Mouse (Mus musculus): ENCODE measurements around the gene Krt8.
"Not testable (repeated sequence)": the region's sequence is repeated elsewhere in the genome, so short reads cannot be mapped to it uniquely, and the experiment has no call there.

The Krt8 gene

DNA sequence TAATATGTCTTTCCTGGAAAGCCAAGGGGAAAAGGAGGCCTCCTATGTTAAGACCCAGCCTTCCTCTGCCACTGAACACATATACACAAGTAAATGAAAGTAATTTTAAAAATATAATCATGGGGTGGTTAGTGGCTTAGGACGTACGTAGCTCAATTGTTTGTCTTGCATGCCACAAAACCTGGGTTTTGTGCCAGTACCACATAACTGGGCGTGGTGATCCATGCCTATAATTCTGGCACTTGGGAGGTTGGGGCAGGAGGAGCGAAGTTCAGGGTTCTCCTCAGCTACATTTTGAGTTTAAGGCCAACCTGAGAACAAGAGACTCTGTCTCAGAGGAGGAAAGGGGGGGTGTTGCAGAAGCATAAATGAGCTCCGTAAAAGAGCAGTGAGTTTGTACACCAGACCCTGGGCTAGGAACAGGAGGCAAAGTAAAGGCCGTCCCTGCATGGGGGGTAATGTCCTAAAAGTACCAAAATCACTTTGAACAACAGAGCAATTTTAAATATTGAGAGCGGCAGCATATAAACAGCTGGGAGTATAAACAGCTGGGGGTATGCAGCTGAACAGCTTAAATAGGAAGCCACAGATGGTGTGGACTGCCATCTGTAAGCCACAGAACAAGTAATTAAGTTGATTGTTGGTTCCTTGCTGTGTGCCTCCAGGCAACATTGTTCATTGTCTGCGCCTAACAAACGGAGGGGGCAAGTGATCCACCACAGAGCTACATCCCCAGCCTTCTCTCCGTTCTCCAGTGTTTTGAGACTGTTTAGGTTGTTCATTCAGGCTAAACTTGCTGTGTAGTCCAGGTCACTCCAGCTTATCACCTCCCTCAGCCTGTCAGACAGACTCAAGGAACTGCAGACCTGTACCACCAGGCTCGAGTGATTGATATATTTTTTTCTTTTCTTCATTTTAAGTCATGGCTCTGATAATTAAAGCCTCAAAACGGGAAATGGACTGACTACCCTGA is 3.1 kb upstream of the Krt8 start:
- DNase-seq: no peak

DNA sequence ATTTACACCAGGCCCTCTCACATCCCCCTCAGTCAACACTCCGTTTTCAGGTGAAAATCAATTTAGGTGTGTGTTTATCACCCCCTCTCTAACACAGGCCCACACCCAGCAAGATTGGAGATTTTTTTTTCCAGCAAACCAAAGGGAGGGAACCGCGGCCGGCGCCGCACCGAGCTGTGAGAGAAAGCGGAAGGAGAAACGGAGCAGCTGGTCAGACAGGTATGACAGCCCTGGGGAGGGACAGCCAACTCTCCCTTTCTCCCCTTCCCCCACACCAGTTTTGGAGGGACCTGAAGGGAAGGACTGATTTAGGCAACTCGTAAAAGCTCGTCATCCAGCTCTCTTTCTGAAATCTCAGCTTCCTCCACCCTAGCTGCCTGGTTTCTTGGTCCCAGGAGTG is 2.0 kb upstream of the Krt8 start:
- DNase-seq: no peak

DNA sequence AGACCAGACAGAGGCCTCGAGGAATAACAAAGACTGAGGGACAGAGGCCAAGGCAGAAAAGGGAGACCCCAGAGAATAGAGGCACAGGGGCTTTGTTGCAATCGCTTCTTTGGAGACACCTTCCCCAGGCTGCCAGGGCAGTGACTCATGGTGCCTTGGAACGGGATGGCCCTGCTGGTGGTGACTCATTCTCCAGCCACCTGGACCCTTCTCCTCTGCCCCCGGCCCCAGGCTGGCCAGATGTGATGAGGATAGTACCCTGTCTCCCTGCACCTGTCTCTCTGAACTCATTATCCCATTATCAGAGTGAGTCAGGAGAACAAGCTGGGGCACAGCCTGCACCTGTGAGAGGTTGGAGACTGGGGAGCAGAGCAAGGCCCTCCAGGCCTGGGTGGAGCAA is 1.0 kb upstream of the Krt8 start:
- no peak for DNase-seq

DNA sequence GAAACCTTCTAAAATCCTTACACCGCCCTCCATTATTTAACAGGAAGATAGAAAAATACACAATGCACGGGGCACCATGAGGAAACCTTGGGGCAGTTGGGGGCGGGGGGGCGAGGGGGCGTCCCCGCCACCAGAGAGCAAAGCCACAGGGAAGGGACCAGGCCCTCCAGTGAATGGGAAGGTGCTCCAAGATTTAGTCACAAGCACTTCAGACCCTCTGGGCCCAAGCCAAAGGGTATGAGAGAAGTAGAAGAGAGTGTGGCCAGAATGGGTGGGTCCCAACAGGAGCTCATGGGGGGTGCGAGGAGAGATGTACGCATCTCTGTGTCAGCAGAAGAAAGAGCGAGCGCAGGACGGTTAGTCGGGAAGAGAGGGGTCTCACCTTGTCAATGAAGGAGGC is 766 bp downstream of the Krt8 start:
- no peak for DNase-seq

DNA sequence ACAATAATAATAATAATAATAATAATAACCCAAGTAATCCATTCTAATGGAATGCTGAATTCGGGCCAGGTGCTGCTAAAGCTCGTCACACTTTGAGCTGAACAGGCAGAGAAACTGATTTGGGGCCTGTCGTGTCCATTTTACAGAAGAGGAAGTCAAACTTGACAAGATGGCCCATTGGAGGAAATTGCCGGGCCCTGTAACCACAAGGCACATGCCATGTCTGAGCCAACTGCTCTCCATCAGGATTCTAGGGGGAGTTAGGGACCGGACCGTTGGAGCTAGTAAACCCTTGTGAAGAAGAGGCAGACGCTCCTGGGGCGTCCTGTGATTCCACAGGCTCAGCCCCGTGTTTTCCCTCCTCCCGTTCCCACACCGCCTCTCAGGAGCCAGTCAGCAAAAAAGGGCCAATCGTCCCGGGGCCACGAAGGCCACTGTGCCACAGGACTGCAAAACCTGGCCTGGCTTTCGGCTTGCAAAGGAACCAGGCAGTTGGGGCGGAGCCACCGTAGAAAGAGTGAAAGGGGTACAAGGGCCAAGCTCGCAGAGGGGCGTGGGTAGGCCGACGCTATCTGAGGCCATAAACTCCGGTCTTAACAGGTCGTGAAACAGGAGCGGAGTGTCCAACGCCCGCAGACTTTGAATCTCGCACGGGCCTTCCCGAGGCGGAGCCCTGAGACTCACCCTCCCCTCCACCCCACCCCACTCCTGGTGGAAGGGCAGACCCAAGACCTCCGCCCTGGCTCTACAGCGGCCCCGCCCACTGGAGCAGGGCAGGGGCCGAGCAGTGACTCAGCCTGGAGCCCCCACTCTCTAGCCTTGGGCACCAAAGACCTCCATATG is 1.4 kb downstream of the Krt8 start:
- no peak for DNase-seq

DNA sequence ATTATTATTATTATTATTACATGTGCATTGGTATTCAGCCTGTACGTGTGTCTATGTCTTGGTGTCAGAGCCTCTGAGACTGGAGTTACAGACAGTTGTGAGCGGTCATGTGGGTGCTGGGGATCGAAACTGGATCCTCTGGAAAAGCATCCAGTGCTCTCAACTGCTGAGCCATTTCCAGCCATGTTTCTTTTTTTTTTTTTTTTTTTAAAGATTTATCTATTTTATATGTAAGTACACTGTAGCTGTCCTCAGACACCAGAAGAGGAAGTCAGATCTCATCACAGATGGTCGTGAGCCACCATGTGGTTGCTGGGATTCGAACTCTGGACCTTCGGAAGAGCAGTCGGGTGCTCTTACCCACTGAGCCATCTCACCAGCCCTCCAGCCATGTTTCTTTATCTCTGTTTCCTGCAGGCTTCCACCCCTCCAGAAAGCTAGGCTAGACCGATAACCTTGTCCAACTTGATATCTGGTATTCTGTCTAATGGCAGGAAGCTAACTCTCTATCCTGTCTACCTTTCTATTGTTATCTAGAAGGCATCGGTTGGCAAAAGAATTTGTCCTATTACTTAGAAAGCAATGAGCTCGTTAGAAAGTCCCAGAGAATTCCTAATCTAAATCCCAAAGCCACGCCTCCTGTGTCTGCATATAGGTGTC is 4.5 kb downstream of the Krt8 start:
- no peak for DNase-seq

DNA sequence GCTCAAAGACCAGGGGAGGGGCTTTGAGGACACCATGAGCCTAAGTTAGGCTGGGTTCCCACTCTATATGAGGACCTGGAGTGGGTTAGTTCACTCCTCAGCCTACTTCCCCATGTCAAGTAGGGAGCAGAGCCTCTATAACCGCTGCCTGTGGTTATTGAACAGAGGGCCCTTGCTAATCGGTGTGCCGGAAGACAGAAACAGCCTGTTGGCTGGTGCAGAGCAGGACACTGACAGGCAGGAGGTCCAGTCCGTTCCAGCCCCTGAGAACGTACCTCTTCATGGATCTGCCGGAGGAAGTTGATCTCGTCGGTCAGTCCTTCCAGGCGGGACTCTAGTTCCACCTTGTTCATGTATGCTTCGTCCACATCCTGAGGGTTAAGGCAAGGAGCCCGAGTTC is 5.1 kb downstream of the Krt8 start:
- no peak for DNase-seq

DNA sequence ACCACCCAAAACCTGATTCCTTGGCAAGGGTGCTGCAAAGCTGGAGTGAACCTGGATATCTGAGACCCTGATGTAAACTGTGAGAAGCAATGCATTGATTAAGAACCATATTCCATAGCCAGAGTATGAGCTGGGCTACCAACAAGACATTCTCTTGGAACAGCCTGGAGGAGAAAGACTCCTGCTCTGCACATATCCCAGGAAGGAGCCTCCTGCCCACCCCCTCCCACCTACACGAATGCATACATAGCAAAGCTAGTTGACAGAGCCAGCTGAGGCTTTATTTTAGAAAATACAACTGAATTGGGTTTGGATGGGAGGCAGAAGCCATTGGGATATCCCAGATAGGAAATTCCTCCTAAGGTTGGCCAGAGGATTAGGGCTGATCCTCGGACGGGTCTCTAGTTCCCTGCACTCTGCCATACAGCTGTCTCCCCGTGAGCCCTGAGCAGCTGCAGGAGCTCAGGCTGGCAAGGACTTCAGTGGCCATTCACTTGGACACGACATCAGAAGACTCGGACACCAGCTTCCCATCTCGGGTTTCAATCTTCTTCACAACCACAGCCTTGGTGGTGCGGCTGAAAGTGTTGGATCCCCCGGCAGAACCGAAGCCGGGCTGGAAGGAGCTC is 7.7 kb downstream of the Krt8 start:
- not testable (repeated sequence) for DNase-seq

DNA sequence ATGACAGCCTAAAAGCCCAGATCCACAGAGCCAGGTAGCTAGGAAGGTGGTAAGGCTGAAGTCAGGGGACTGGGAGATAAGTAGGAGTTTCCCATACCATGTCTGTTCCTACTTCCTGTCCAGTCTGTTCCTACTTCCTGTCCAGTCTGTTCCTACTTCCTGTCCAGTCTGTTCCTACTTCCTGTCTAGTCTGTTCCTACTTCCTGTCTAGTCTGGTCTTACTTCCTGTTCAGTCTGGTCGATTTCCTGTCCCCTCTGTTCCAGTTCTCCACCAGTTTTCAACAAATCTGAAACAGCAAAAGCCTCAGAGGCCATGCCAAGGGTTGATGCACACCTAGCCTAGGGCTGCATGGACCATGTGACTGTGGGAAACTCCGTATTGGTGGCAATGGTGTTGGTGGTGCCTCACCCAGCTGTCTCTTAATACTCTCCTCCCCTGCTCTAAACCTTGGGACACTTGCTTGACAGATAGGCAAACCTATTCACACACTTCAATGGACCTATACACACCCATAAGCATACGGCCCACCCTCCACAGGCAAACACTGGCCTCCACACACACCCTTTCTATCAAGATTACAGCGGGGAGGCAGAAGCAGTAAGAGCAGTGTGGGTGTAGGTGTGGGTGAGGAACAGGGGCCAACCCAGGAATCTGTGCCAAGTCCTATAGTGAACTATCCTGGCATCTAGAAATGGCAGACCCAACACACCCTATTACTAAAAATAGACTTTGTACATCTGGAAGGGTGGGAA is 8.6 kb downstream of the Krt8 start:
- no peak for DNase-seq

DNA sequence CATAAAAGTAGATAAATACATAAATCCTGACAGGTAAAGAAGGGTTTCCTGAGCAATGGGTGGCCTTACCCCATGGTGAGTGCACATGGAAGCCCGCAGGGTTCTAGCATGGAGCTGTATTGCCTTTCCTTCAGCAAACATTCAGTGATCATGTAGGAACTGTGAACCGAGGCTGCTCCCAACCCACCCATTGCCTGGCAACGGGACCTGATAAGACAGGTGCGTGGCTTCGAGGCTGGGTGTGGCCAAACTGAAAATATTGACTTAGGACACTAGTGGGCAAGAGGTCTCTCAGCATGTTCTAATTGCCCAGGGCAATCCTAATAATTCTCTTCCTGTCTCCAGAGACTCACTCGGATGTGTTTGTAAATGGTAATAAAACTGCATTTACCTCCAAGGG is 9.9 kb downstream of the Krt8 start:
- no peak for DNase-seq

DNA sequence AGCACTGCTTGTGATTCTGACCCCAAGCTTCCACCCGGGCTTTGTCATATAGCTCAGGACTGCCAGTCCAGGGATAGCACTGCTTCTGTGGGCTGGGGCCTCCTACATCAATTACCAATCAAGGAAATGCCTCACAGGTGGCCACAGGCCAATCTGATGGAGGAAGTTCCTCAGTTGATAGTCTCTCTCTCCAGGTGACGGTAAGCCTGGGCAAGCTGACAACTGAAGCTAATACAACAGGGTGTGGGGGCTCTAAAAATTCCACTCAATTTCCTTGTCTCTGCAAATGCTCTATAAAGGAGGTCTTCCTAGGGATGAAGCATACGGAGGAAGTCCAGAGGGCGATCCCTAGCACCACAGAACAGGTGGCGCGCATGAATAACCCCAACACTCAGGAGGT is 13.3 kb downstream of the Krt8 start:
- DNase-seq: no peak

DNA sequence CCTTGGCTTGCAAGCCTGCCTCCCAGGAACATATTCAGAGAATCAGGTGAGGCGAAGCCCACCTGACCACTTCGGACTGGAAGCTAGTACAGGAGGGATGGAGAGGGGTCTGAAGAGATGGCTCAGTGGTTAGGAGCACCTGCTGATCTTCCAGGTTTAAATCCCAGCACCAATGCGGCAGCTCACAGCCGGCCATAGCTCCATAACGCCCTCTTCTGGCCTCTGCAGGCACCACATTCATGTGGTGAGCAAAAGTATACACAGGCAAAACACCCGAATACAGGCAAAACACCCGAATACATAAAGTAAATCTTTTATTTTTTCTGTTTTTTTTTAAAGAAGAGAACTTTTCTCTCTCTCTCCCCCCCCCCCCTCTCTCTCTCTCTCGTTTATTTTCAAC is 15.6 kb downstream of the Krt8 start:
- no peak for DNase-seq

DNA sequence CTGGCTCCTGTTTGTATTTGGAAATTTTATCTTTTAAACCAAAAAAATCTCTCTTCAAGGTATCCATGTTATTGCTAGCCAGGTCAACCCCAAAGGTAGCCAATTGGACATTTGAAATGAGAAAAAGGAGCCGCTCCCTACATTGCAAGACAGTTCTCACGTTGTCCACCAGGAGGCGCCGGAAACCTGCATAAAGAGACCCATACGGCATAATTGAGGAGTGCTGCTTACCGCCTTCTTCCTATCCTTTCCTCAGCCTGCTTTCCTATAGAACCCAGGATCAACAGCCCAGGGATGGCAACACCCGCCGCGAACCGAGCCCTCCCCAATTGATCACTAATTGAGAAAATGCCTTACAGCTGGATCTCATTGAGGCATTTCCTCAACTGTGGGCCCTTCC is 16.2 kb downstream of the Krt8 start:
- DNase-seq: peak; percentile 87

DNA sequence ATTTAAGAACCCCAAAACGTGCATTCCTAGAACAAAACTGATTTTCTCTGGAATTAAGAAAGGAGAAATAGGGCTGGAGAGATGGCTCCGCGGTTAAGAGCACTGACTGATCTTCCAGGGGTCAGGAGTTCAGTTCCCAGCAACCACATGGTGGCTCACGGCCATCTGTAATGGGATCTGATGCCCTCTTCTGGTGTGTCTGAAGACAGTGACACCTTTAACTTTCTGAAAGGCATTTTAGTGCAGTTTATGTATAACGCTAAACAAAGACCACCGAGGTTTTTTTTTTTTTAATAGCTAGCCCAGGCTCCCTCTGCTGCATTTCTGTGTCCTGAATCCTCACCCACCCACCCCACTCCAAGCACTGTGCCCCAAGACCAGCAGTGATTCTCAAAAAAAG is 19.5 kb downstream of the Krt8 start:
- no peak for DNase-seq

DNA sequence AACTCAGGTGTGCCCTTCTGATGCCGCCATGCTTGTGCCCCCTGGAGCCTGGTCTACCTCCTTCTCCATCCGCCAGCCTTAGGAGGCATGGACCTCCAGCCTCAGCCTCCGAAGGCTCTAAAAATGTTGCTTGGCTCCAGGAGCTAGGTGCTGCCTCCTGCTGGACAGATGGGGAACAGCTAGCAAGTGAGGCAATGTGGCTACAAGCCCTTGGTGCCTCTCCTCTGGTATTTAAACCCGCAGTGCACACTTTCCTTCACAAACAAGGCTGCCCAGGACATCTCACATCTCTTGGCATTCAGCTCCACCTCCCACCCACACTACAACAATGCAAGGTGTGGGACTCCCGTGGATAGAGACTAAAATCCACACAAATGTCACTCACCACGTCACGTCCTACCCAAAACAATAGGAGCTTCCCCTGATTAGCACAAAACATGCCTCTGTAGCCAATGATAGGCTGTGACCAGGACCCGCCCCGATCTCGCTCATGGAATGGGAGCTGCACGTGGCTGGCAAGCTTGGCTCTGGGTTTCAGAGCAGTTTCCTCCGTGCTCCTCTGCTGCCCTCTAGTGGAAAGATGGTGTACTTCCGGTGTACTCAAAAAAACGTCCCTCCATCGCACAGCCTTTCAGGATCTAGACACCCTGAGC is 20.2 kb downstream of the Krt8 start:
- DNase-seq: peak; percentile 83 to 85

DNA sequence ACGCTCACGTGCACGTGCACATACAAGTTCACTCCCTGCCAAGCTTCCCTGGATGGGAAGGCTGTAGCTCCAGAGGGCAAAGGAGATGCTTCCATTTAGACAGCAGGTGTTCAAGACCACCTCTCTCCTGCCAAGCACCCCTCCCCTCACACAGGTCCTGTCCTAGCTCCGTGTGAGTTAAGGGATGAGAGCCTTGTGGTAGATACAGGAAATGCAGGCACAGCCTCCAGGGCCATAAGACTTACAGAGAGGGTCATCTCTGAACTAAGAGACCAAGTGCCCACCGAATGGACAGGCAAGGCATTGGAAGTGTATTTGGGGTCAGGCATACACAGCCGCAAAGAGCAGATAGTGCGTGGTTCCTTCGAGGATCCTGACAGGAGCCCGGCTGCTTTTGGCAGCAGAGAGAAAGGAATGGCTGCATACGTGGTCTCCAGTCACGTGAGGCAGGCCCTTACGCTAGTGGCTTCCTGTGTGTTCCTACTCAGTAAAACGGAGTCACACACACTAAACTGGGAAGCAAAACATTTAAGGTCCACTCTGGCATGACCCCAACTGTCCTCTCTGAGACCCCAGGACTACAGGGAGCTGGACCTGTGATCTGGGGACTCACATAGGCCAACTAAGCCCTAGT is 20.9 kb downstream of the Krt8 start:
- DNase-seq: no peak

DNA sequence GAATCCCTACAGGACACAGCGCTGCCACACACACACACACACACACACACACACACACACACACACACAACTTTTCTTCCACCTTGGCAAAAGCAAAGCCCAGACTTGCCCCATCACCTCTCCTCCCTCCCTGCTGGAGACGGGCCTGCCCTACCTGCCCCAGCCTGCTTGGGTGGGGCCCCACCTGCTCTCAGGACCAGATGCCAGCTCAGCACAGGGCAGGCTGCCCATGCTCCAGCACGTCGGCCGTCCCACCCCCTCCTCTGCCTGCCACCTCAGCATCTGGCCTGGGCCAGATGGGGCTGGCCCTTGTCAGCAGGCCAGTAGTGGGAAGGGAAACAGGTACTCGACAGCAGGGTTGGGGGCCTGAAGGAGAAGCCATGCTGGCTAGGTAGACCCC is 23.4 kb downstream of the Krt8 start:
- DNase-seq: no peak

DNA sequence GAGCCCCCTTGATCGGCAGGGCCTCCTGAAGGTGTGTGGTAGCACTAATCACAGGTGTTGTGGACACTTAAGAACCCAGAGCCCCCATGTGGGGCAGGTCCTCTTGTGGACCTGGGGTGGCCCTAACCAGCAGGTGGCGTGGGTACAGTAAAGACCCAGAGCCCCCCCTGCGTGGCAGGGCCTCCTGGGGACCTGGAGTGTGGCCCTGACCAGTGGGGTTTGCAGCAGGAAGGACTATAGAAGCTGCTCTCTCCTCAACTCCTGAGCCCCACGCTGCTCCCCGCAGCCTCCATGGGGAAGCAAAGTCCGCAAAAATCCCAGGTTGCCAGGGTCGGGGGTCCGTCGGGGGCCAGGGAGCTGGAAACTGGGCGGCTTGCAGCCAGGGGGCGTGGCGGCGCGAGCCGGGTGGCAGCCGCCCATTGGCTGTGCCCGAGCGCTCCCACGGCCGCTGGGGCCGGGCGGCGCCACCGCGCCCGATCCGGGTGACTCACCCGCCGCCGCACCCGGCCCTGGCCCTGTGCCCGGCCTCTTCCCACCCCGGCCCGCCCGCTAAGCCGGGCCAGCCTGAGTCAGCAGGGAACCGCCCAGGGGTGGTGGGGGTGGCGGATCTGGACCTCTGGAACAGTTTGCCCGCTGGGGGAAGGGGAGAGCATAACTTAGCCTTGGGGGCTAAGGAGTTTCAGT is 27.1 kb downstream of the Krt8 start:
- DNase-seq: peak; percentile 37 to 48

DNA sequence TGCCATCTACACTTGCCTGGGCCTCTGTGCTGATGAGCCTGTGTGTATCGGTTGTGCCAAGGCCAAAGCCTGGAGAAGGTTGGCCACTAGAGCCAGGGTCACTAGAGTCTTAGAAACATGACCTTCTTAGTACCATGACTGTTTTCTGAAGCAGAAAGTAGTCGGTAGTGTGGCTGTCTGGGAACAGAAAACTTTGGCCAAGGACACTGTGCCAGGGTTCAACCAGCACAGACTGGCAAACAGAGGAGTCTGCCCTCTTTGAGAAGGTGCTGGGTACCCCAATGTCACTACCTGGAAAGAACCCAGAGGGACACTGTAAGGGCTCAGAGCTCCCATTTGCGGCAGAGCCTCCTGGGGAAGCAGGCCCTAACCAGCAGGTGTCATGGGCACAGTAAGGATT is 27.6 kb downstream of the Krt8 start:
- no peak for DNase-seq

DNA sequence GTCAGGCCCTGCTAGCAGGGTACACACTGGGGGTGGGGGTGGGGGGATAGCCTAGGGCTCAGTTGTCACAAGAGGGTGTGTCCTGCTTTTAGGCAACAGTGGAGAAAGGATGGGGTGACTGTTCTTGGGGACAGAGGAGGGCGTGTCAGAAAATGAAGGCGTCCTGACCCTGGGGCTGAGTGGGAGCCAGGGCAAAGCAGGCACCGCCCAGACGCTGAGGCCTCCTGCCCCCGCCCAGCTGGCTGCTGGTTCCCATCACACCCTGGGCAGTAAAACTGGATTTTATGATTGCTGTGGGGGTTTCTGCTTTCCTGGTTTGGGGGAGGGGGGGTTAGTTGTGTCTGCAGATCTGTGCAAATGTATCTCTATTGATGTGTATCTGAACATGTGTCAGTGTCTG is 28.3 kb downstream of the Krt8 start:
- no peak for DNase-seq
